Mouse (Mus musculus) heart, embryonic 14.5 days (tissue): ENCODE results near the gene Rcan1. TPM values are rescaled to one million over a fixed set of nuclear protein-coding genes. Genes with fewer than 3 reads are reported as not detected.

ENCODE experiments used
- ATAC-seq: fragments of 200-750 bp; cut with Nextera tagmentation; 2 replicates; pipeline ENCODE4 v1.8.0; 2017; ENCODE audit warnings: low read depth, moderate TSS enrichment; ENCODE audit not compliant: insufficient number of reproducible peaks, insufficient read depth, low FRiP score
- H3K27ac ChIP-seq, 2 experiments: fragments of 200-500 bp in 1 of 2; fragments of 300-500 bp in 1 of 2; sonication (generic) in 1 of 2; replicated peaks in 1 of 2; 2 replicates each; pipeline ENCODE4 v1.5.1; 2012 to 2014; ENCODE audit warnings: low read depth in 2 of 2, low read length in 2 of 2, control low read depth in 1 of 2, mild to moderate bottlenecking in 1 of 2, mixed read lengths in 1 of 2; ENCODE audit not compliant: control insufficient read depth in 1 of 2, insufficient read depth in 1 of 2
- H3K27me3 ChIP-seq: fragments of 300-500 bp; sonication (generic); 2 replicates; pipeline ENCODE4 v1.6.1; 2014; ENCODE audit warnings: mild to moderate bottlenecking, low read length, control low read depth; ENCODE audit not compliant: control insufficient read depth, insufficient read depth
- H3K36me3 ChIP-seq: fragments of 300-500 bp; sonication (generic); 2 replicates; pipeline ENCODE4 v1.6.1; 2014; ENCODE audit warnings: mild to moderate bottlenecking, control low read depth, low read length, mixed read lengths; ENCODE audit not compliant: control insufficient read depth, insufficient read depth
- H3K4me1 ChIP-seq, 2 experiments: fragments of 200-500 bp in 1 of 2; fragments of 300-500 bp in 1 of 2; sonication (generic) in 1 of 2; 2 replicates each; pipeline ENCODE4 v1.6.1; 2012 to 2014; ENCODE audit warnings: low read length in 2 of 2, control low read depth in 1 of 2, mixed read lengths in 1 of 2; ENCODE audit not compliant: control insufficient read depth in 2 of 2, insufficient read depth in 2 of 2
- H3K4me2 ChIP-seq: fragments of 300-500 bp; sonication (generic); 2 replicates; pipeline ENCODE4 v1.6.1; 2014; ENCODE audit warnings: mild to moderate bottlenecking, low read length
- H3K4me3 ChIP-seq, 2 experiments: fragments of 200-500 bp in 1 of 2; fragments of 300-500 bp in 1 of 2; sonication (generic) in 1 of 2; 2 replicates each; pipeline ENCODE4 v1.5.1; 2012 to 2014; ENCODE audit warnings: low read length in 2 of 2, mild to moderate bottlenecking in 2 of 2, control low read depth in 1 of 2, low read depth in 1 of 2, moderate library complexity in 1 of 2; ENCODE audit not compliant: control insufficient read depth in 1 of 2, insufficient read depth in 1 of 2
- H3K9ac ChIP-seq: fragments of 300-500 bp; sonication (generic); 2 replicates; pipeline ENCODE4 v1.6.1; 2014; ENCODE audit warnings: mild to moderate bottlenecking, low read length
- H3K9me3 ChIP-seq: fragments of 300-500 bp; sonication (generic); 2 replicates; pipeline ENCODE4 v1.6.1; 2016; ENCODE audit warnings: low read length, control low read depth; ENCODE audit not compliant: control insufficient read depth
- WGBS: fragments of 180-500 bp; shearing (Covaris S2); extraction: QIAGEN DNeasy Blood & Tissue Kit; methylation state at CpG from one replicate; pipeline ENCODE4 v1.1.7; 2014; 5-methylcytosine and 5-hydroxymethylcytosine counted together
- polyA plus RNA-seq: library from polyadenylated mRNA; unstranded; fragments of >200 nt; fragmentation: Nextera tagmentation; extraction: Ambion mirVana; gene quantifications from 2 replicates; pipeline ENCODE4 v1.2.1, GENCODE M21; 2014

Rcan1 gene
- polyA plus RNA-seq, 1 experiment from 2014 or later, result 105 TPM

DNA sequence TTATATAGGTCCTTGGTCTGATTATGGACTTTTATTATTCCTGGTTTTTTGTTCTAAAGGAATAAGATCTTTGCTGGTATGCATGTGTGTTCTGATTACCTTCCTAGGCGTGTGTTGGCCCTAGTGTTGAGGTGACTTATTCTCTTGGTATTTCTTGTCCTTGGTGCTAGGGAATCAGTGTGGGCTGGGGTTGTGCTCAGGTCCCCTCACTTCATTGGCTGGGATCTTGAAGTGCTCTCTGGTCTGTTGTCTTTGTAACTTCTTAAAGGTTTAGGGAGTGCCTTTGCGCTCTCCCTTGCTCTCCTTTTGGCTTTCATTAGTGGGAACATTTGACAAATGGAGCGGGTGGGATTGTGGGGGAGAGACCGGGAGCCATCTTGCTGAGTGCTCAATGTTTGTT lies 36.9 kb upstream of the Rcan1 start:
- Histone ChIP-seq H3K4me1 (no peaks in the 10 kb centered on the region), H3K9ac (no peak overlapping the region), H3K4me3 (no peak overlapping the region), H3K27me3 (peaks cover 10% of the 10 kb centered on the region; the same call in 1 of the 2 replicates), H3K36me3 (no peaks in the 10 kb centered on the region), H3K27ac (no peak overlapping the region), H3K4me2 (no peak overlapping the region), H3K9me3 (no peaks in the 10 kb centered on the region)
- 77% methylated on average over 4 of the region's 4 CpGs for WGBS
- no peak for ATAC-seq

DNA sequence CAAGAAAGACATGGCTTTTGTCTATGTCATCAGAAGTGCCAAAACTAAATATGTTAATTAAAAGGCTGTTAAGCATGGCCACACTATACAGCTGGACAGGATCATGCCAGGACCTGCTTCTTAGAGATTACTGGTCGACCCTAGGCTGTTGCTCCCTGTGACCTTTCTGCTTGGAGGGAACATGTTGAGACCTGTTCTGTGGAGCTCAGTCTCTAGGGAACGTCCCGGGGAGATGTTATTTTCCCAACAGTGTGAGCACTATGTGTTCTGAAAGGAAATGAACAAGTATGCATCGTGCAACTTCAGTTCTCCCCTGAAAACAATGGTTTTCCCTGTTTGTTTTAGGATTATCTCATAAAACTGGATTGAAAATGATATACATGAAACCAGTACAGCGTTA lies 32.4 kb upstream of the Rcan1 start:
- H3K4me2 ChIP-seq, result no peak overlapping the region
- no peaks in the 10 kb centered on the region for H3K36me3 ChIP-seq
- peaks cover 7 to 8% of the 10 kb centered on the region in 2 experiments; a peak in 2 of 4 replicates for H3K4me1 ChIP-seq
- ATAC-seq, result no peak
- H3K27me3 ChIP-seq, result peaks cover 34% of the 10 kb centered on the region
- no peaks in the 10 kb centered on the region for H3K9me3 ChIP-seq
- H3K4me3 ChIP-seq, result no peak overlapping the region
- no peak overlapping the region for H3K9ac ChIP-seq
- 65% methylated on average over 5 of the region's 5 CpGs for WGBS
- H3K27ac ChIP-seq, result no peak overlapping the region

DNA sequence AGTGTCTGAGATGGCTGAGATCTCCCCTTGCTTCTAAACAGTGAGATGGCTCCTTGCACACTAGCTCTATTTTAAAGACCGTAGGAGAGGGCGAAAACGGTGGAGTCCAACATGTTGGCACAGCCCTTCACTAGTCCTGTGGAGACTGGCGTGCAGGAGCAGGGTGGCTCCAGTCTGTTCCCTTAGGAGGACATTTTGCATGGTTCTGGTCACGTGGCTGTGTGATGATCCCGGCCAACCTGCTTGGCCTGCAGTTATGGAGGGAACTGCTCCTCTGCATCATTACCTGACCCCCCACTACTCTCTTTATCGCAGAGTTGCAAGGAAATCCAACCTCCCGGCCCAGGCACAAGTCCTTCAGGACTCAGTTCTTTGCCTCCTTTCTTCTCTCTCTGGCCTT lies 29.9 kb upstream of the Rcan1 start:
- Histone ChIP-seq H3K27ac (no peak overlapping the region), H3K27me3 (peaks cover 47% of the 10 kb centered on the region), H3K9ac (no peak overlapping the region), H3K4me2 (no peak overlapping the region), H3K9me3 (no peaks in the 10 kb centered on the region), H3K4me1 (peaks cover 7 to 10% of the 10 kb centered on the region in 2 experiments; a peak in 2 of 4 replicates), H3K36me3 (no peaks in the 10 kb centered on the region), H3K4me3 (no peak overlapping the region)
- ATAC-seq, result no peak
- 77% methylated on average over 8 of the region's 8 CpGs for WGBS

DNA sequence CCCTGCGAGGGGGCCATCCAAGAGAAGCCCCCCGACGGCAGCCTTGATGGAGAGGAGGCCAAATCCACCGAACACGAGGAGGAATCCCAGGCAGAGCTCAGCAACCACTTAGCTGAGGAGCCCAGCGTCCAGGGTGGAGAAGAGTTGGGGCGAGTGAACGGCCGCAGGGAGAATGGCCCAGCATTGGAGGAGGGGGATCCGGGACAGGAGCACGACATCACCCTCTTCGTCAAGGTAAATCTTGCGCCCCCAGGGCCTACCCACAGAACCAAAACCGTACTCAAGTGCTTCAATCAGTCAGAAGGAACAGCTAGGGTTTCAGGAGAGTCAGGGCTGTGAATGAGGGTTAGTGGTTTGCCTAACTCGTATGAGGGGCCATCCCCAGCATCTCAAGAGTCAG lies 28.7 kb upstream of the Rcan1 start:
- H3K4me3 ChIP-seq, result peak overlapping the region; percentile 59
- peaks cover 47% of the 10 kb centered on the region for H3K27me3 ChIP-seq
- H3K36me3 ChIP-seq, result no peaks in the 10 kb centered on the region
- WGBS, result 23% methylated on average over 15 of the region's 15 CpGs
- H3K9me3 ChIP-seq, result no peaks in the 10 kb centered on the region
- peak overlapping the region; percentile 97 for H3K4me2 ChIP-seq
- peak overlapping the region; percentile 62 for H3K9ac ChIP-seq
- H3K27ac ChIP-seq, result no peak overlapping the region
- H3K4me1 ChIP-seq, result peaks cover 9 to 13% of the 10 kb centered on the region in 2 experiments
- no peak for ATAC-seq

DNA sequence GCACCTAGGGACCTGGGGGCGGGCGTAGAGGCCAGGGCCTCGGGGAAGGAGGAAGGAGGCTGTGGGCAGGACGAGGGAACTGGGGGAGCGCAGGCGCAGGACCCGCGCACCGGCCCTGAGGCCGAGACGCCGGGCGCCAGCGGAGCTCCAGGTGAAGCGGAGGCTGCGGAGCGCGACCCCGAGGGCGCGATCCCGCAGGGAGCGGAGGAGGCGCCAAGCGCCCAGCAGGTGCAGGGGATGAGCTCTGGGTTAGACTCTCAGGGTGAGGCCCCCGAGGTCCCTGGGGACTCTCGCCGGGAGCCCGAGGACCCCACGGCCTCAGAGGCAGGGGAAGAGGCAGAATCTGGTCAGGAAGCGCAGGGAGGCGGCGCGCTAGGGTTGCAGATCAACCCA lies 27.9 kb upstream of the Rcan1 start:
- Histone ChIP-seq H3K9me3 (no peaks in the 10 kb centered on the region), H3K36me3 (no peaks in the 10 kb centered on the region), H3K4me2 (peak overlapping the region; percentile 97), H3K27ac (no peak overlapping the region), H3K9ac (peak overlapping the region; percentile 62), H3K4me1 (peaks cover 9 to 20% of the 10 kb centered on the region in 2 experiments), H3K27me3 (peaks cover 43% of the 10 kb centered on the region), H3K4me3 (peak overlapping the region; percentile 59)
- under 1% methylated on average over 34 of the region's 34 CpGs for WGBS
- ATAC-seq, result peak; percentile 38

DNA sequence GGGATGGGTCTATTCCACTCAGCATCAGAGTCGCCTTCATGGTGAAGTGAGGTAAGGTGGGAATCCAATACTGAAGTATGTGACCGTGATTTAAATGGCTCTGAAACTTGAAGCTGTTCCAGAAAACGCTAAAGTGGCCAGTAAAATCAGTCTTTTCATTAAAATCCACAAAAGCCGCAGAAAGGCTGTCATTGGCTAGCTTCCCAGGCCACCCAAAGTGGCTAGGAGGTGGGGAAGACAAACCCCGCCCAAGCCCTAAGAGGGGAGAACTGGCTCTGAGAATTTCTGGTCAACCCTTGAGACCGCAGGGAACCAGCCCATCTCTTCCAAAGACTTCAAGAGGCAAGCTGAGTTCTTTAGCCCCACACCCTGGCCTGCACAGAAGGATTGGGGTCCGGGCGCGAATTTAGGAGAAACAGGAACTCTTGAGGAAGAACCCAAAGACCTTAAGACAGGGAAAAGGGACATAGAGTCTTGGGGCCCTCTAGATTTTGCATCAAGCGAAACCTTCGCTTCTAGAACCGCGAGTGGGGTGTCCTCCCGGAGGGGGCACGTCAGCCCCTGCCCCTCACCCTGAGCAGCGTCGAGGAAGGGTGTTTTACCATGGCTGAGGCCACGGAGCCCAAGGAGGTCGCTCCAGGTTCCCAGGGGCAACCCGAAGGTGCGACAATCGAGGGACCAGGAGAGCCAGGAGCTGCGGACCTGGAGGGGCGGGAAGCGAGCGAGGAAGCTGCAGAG lies 27.4 kb upstream of the Rcan1 start:
- H3K27me3 ChIP-seq, result peaks cover 43% of the 10 kb centered on the region
- no peak for ATAC-seq

DNA sequence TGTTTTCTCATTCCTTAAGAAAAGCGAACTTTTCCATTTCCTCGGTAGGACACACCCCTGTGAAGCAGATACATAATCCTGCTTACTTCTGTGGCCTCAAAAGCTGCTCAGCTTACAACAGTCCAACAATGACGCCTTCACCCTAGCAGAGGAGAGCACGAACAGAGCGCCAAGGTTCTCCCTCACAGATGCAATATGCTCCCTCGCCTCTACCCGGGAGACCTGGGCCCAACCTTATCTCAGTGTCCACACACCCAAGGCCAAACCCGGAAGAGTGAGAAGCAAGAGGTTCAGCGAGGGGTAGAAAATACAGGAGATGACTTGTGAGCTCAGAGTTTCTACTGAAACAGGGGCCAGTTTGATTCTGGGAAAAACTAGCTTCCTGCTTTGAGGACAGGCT lies 18.7 kb upstream of the Rcan1 start:
- H3K27ac ChIP-seq, result no peak overlapping the region
- WGBS, result 54% methylated on average over 9 of the region's 9 CpGs
- peaks cover 3 to 13% of the 10 kb centered on the region in 2 experiments for H3K4me1 ChIP-seq
- H3K27me3 ChIP-seq, result 0 out of 2 replicates have a peak, but pooled peaks cover under 1% of the 10 kb centered on the region
- no peak overlapping the region for H3K9ac ChIP-seq
- no peaks in the 10 kb centered on the region for H3K9me3 ChIP-seq
- no peak overlapping the region for H3K4me2 ChIP-seq
- no peak for ATAC-seq
- H3K4me3 ChIP-seq, result no peak overlapping the region
- no peaks in the 10 kb centered on the region for H3K36me3 ChIP-seq

More for the DNA sequence above, 27.4 kb upstream of the Rcan1 start:
- H3K9me3 ChIP-seq, result no peaks in the 10 kb centered on the region
- peaks cover 9 to 20% of the 10 kb centered on the region in 2 experiments for H3K4me1 ChIP-seq
- peak overlapping the region; percentile 59 for H3K4me3 ChIP-seq
- no peaks in the 10 kb centered on the region for H3K36me3 ChIP-seq
- H3K27ac ChIP-seq, result no peak overlapping the region
- WGBS, result 13% methylated on average over 26 of the region's 26 CpGs
- peak overlapping the region; percentile 97 for H3K4me2 ChIP-seq
- peak overlapping the region; percentile 62 for H3K9ac ChIP-seq
